Mouse (Mus musculus): Measurements from ENCODE around the gene Zfp846.

Gene Zfp846

DNA sequence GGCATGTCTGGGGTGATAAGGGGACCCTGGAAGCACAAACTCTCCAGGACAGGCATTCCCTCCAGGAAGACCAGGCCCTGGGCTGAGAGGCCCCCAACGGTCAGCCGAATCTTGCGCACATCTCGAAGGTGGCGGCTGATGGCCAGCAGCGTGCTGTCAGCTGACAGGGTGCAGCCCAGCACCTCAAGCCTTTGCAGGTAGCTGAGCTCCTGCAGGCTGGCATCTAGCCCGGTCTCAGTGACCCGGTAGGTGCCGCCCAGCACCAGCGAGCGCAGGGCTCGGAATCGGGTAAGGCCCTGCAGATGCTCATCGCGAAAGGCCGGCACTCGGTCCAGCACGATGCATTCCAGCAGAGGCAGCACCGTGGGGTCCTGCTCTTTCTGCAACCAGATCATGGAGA, 57.5 kb downstream of the Zfp846 start:
- no peak for DNase-seq

DNA sequence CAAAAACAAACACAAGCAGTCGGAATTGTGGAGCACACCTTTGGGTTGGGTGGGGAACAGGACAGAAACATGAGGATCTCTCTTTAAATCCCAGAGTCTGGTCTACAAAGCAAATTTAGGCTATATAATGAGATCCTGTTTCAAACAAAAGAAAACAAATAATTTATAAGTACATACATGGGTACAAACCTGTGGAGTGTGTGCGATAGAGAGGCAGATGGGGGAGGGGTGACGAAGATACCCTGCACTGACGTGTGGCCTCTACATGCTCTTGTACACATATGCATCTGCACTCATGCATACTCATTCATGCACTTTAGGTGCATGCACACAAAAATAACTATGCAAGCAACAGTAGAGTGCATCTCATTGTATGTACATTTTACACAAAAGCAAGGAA, 58.4 kb downstream of the Zfp846 start:
- no peak for DNase-seq

- DNase-seq = no peak
Observed at GRCm38 (mm10) chr9:20641501-20641900, 60.4 kb downstream of the Zfp846 start.

DNA sequence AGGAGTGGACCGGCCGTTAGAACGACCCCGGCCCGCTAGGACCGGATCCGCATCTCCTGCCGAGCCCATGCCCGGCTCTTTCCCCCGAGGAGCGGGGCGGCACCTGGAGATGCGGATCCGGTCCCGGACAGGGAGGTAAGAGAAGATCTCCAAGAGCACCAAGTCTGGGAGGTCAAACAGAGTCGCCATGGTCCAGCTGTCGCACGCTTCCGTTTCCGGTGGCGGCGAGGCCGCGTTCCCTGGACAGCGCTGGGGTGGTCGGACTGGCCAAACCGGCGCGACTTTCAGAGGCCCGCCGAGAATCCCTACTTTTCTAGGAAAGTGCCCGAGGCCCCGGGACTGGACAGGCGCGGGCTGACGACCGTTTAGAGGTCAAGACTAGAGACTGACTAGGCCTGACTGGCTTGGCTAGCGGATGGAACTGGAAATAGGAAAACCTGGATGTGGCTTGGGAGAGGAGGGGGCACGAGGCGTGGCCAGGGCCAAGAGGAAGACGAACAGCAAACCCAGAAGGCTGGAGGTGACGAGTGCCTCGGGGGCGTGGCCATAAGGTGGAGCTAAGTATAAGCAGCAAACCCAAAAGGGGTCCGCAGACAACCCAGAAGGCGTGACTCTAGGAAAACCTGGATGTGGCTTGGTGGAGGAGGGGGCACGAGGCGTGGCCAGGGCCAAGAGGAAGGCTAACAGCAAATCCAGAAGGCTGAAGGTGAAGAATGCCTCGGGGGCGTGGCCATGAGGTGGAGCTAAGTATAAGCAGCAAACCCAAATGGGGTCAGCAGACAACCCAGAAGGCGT, 61.2 kb downstream of the Zfp846 start, which contains the start of gene Ubl5:
Ubl5 (plus strand) TSS at position 778 of the 795 bp plus-strand sequence.
- DNase-seq = peak in 1 of 2 experiments; percentile 41

DNA sequence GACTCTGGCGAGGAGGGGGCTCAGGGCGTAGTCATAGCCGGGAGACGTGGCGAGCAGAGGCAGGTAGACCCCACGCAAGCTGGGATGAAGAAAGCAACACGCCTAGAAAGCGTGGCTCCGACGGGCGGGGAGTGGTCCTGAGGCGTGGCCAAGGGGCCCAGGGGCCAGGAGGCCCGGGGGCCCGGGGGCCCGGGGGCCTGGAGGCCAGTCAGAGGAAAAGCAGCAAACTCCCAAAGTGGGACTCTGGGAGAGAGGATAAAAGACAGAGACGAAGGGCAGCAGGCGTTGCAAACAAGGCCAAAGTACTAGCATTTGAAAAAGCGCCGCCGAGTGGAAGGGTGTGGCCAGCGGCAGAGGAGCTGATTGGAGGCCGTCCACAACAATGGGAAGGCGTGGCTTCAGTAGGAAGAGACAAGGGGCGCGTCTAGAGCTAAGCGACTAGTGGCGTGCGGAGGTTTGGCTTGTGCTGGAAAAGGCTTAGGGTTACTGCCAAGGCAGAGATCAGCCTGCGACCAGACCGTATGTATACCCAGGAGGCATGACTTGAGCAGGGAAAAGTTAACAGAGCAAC, 61.9 kb downstream of the Zfp846 start:
- peak; percentile 45 to 69 for DNase-seq

GRCm38 (mm10) chr9:20643781-20644180, 62.7 kb downstream of the Zfp846 start:
- no peak for DNase-seq

- DNase-seq = peak; percentile 76 to 79
Observed at GRCm38 (mm10) chr9:20644360-20645081, 63.4 kb downstream of the Zfp846 start, which contains the start of gene Fbxl12. Fbxl12 (minus strand) TSS chr9:20644767.

DNA sequence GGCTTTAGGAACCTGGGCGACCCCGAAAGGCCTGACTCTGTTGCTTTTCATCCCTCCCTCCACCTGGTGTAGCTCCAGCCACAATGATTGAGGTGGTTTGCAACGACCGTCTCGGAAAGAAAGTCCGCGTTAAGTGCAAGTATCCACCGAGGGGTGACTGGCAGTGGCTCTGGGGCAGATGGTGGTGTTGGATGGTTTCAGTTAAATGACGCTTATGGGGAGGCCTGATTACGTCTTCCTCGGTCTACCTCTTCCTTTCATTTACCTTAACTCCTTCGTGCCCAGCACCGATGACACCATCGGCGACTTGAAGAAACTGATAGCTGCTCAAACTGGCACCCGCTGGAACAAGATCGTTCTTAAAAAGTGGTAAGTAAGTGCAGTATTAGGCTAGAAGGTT, 64.0 kb downstream of the Zfp846 start:
- DNase-seq = no peak

GRCm38 (mm10) chr9:20651602-20652259, 70.6 kb downstream of the Zfp846 start, which contains the start of gene Pin1:
Pin1 (plus strand) TSS chr9:20652095.
- DNase-seq = peak; percentile 96 to 99

DNA sequence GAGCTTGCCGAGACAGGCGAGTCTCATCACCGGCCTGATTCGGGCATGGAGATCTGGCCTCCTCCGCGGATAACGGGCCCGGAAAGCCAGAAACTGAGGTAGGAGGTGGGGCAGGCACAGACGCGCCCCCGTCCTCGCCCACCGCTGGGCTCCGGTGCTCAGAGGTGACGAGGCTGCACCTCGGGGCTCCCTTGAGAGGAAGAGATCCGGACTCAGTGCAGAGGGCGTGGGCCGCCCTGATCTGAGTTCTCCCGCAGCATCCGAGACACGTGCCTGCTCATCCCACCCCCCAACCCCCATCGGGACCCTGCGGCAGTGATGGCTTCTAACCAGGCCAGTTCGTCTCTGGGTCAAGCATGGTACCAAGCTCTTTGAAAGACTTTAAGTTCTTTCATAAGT, 71.2 kb downstream of the Zfp846 start:
- no peak for DNase-seq

GRCm38 (mm10) chr9:20653859-20654258, 72.8 kb downstream of the Zfp846 start:
- DNase-seq = no peak

Data from cerebellum, adult 18-20 months (tissue).